Mouse (Mus musculus): ENCODE data around the gene Ttc30b.
"Not testable (repeated sequence)": the region's sequence is repeated elsewhere in the genome, so short reads cannot be mapped to it uniquely, and the experiment has no call there.

- TF ChIP-seq CTCF, EP300 (IDR thresholded peaks at IDR 0.05): not testable (repeated sequence)
These were observed 42.6 kb upstream of the Ttc30b start for GRCm38 (mm10) chr2:75980933-75981439.

All from lung, postnatal 0 days (tissue).